Mouse (Mus musculus) spleen, adult 2 months (tissue): ENCODE results near the gene Cryga.

ENCODE experiments used
- CTCF ChIP-seq: fragments of 200-500 bp; IDR thresholded peaks from 2 replicates; pipeline ENCODE4 v1.5.1; 2011; ENCODE audit warnings: mild to moderate bottlenecking, inconsistent platforms; ENCODE audit not compliant: insufficient read depth, insufficient read length, insufficient replicate concordance; ENCODE audit errors: extremely low read depth
- POLR2A ChIP-seq: fragments of 200-500 bp; IDR thresholded peaks from 2 replicates; pipeline ENCODE4 v1.6.1; 2011; ENCODE audit warnings: low read depth, low read length, inconsistent platforms

GRCm38 (mm10) chr1:65119438-65119837 lies 16.3 kb upstream of the Cryga start, which contains the start of gene Gm28845:
- TF ChIP-seq POLR2A (no peak), CTCF (no peak)
